Mouse (Mus musculus) layer of hippocampus, adult 2 months (tissue): Measurements from ENCODE around the gene Gpr119. TPM values are rescaled to one million over a fixed set of nuclear protein-coding genes. Genes with fewer than 3 reads are reported as not detected.

Source experiments
- DNase-seq, 2 experiments: peaks; one replicate each; pipeline ENCODE4 v3.0.0; 2022; ENCODE audit warnings: low spot score in 2 of 2
- H3K27ac ChIP-seq: fragments of 200-600 bp; 2 replicates; pipeline ENCODE4 v1.8.1; 2022
- H3K4me3 ChIP-seq: fragments of 200-600 bp; 2 replicates; pipeline ENCODE4 v1.8.1; 2022; ENCODE audit warnings: mild to moderate bottlenecking
- CTCF ChIP-seq: fragments of 200-600 bp; conservative IDR thresholded peaks from 2 replicates; pipeline ENCODE4 v1.8.1; 2022; ENCODE audit warnings: antibody characterized with exemption, mild to moderate bottlenecking, moderate library complexity
- microRNA-seq, 2 experiments: library from miRNA; unstranded; fragments of <30 nt; microRNA quantifications; one replicate each; pipeline ENCODE4 v1.2.0; 2021
- total RNA-seq, 2 experiments: library from RNA; stranded (reverse); gene quantifications; 2 replicates each; pipeline ENCODE4 v1.2.3; 2021

The Gpr119 gene
- total RNA-seq, 2 experiments from 2014 or later: not detected

- H3K4me3 ChIP-seq: peak within 1 kb of the TSS; percentile 73
- peak within 1 kb of the TSS; percentile 92 for H3K27ac ChIP-seq
- TF ChIP-seq CTCF: no peak
- peak; percentile 74 to 80 for DNase-seq
These were observed 50.8 kb downstream of the Gpr119 start, which contains the start of gene Slc25a14 for GRCm38 (mm10) chrX:48623379-48624053. Slc25a14 (plus strand) TSS chrX:48623413.

GRCm38 (mm10) chrX:48623049-48623378 is 51.3 kb downstream of the Gpr119 start:
- H3K27ac ChIP-seq: peak overlapping the region; percentile 92

More at GRCm38 (mm10) chrX:48623049-48623378, 51.3 kb downstream of the Gpr119 start:
- peak overlapping the region; percentile 73 for H3K4me3 ChIP-seq
- no peak for TF ChIP-seq CTCF
- no peak for DNase-seq

Small RNAs within 50 kb of the gene (microRNA-seq; reads per million reads assigned to microRNA genes)
- gene Gm27828: 0 reads per million in 2 experiments

Other genes with a start within 250 kb of the Gpr119 start
- gene Elf4, start 211.3 kb downstream of the Gpr119 start, total RNA-seq: under 1 TPM; 0.61 to 0.84 TPM
- 10 to 100 TPM; 27.8 to 29.0 TPM for gene Aifm1, start 160.9 kb downstream of the Gpr119 start, total RNA-seq
- gene Rab33a, start 155.2 kb downstream of the Gpr119 start, total RNA-seq: 10 to 100 TPM; 22.1 to 24.3 TPM
- 10 to 100 TPM; 19.5 to 23.9 TPM for gene Zfp280c, start 80.0 kb downstream of the Gpr119 start, total RNA-seq
- gene Slc25a14, start 51.1 kb downstream of the Gpr119 start, total RNA-seq: 10 to 100 TPM; 57.2 to 57.3 TPM
- 1 to 10 TPM; 4.7 to 6.7 TPM for gene Rbmx2, start 20.5 kb upstream of the Gpr119 start, total RNA-seq
- not detected for gene Gm595, start 203.2 kb upstream of the Gpr119 start, total RNA-seq